Mouse (Mus musculus): ENCODE data around the gene S100a13. TPM values are rescaled to one million over a fixed set of nuclear protein-coding genes. Genes with fewer than 3 reads are reported as not detected.

S100a13 gene
- total RNA-seq, 2 experiments from 2014 or later: 10.4 to 14.4 TPM

- no peak for DNase-seq (ENCODE audit: low spot score)
Measured at GRCm38 (mm10) chr3:90550421-90550790, 36.2 kb downstream of the S100a13 start.

- no peak for DNase-seq (ENCODE audit: low spot score)
Measured at GRCm38 (mm10) chr3:90552231-90552630, 38.0 kb downstream of the S100a13 start.

- peak; percentile 58 for DNase-seq (ENCODE audit: low spot score)
Measured at GRCm38 (mm10) chr3:90555954-90556353, 41.7 kb downstream of the S100a13 start.

- DNase-seq (ENCODE audit: low spot score): no peak
Measured at GRCm38 (mm10) chr3:90560008-90560628, 45.9 kb downstream of the S100a13 start, which contains the start of gene S100a3. S100a3 (plus strand) TSS chr3:90560578.

Other genes starting within 250 kb of the S100a13 start
- gene Dennd4b, start 249.2 kb upstream of the S100a13 start, total RNA-seq (2021): 10 to 100 TPM; 81.1 to 81.6 TPM
- 10 to 100 TPM; 58.3 to 59.4 TPM for gene Gatad2b, start 221.3 kb upstream of the S100a13 start, total RNA-seq (2021)
- 1 to 10 TPM; 1.0 to 1.1 TPM for gene Slc27a3, start 124.5 kb upstream of the S100a13 start, total RNA-seq (2021)
- 10 to 100 TPM; 13.6 to 16.1 TPM for gene Ints3, start 80.8 kb upstream of the S100a13 start, total RNA-seq (2021)
- 1 to 10 TPM; 6.0 to 7.1 TPM for gene Npr1, start 48.6 kb upstream of the S100a13 start, total RNA-seq (2021)
- 10 to 100 TPM; 25.2 to 26.7 TPM for gene Ilf2, start 38.3 kb upstream of the S100a13 start, total RNA-seq (2021)
- gene Snapin, start 23.4 kb upstream of the S100a13 start, total RNA-seq (2021): 10 to 100 TPM; 78.8 to 79.5 TPM
- 100 to 1,000 TPM in 1 of 2 experiments, 10 to 100 TPM in 1; 88.7 to 103 TPM for gene Chtop, start 4.9 kb upstream of the S100a13 start, total RNA-seq (2021)
- 100 to 1,000 TPM; 205 to 220 TPM for gene S100a1, start within 50 bp of the S100a13 start, total RNA-seq (2021)
- gene S100a14, start 12.4 kb downstream of the S100a13 start, total RNA-seq (2021): under 1 TPM in 1 of 2 experiments, not detected in 1; 0.39 TPM
- 10 to 100 TPM; 51.3 to 58.8 TPM for gene S100a16, start 22.8 kb downstream of the S100a13 start, total RNA-seq (2021)
- gene S100a3, start 46.1 kb downstream of the S100a13 start, total RNA-seq (2021): not detected
- gene S100a2, start 75.8 kb downstream of the S100a13 start, total RNA-seq (2021): not detected
- not detected for gene Gm42674, start 87.5 kb downstream of the S100a13 start, total RNA-seq (2021)
- 10 to 100 TPM; 10.1 to 17.7 TPM for gene S100a4, start 89.3 kb downstream of the S100a13 start, total RNA-seq (2021)
- gene S100a5, start 94.1 kb downstream of the S100a13 start, total RNA-seq (2021): 1 to 10 TPM in 1 of 2 experiments, not detected in 1; 2.5 TPM
- gene S100a6, start 98.4 kb downstream of the S100a13 start, total RNA-seq (2021): 100 to 1,000 TPM in 1 of 2 experiments, 10 to 100 TPM in 1; 63.5 to 106 TPM
- not detected for gene S100a7a, start 139.6 kb downstream of the S100a13 start, total RNA-seq (2021)
- not detected for gene S100a8, start 154.5 kb downstream of the S100a13 start, total RNA-seq (2021)
- gene S100a9, start 181.3 kb downstream of the S100a13 start, total RNA-seq (2021): not detected
- not detected for gene Pglyrp4, start 212.5 kb downstream of the S100a13 start, total RNA-seq (2021)

Measured in gastrocnemius, adult 18-20 months (tissue).